Mouse (Mus musculus) intestine, embryonic 14.5 days (tissue): ENCODE results near the gene Sema4f. TPM values are rescaled to one million over a fixed set of nuclear protein-coding genes. Genes with fewer than 3 reads are reported as not detected.

ENCODE experiments used
- ATAC-seq: fragments of 200-750 bp; cut with Nextera tagmentation; replicated peaks from 2 replicates; pipeline ENCODE4 v1.8.0; 2017; ENCODE audit warnings: low read depth, moderate number of reproducible peaks, moderate TSS enrichment, moderate library complexity; ENCODE audit not compliant: low FRiP score, low TSS enrichment
- DNase-seq: peaks from one replicate; pipeline ENCODE4 v3.0.0-alpha.2; 2018; ENCODE audit warnings: low spot score
- H3K27ac ChIP-seq: fragments of 300-500 bp; sonication (generic); 2 replicates; pipeline ENCODE4 v1.5.1; 2014; ENCODE audit warnings: low read depth, mild to moderate bottlenecking, control low read depth
- H3K27me3 ChIP-seq: fragments of 300-500 bp; sonication (generic); replicated peaks from 2 replicates; pipeline ENCODE4 v1.6.1; 2014; ENCODE audit warnings: low read length, control low read depth; ENCODE audit not compliant: control insufficient read depth, insufficient read depth
- H3K36me3 ChIP-seq: fragments of 300-500 bp; sonication (generic); 2 replicates; pipeline ENCODE4 v1.6.1; 2014; ENCODE audit warnings: low read length, control low read depth; ENCODE audit not compliant: control insufficient read depth, insufficient read depth
- H3K4me1 ChIP-seq: fragments of 300-500 bp; sonication (generic); replicated peaks from 2 replicates; pipeline ENCODE4 v1.6.1; 2014; ENCODE audit warnings: low read length, control low read depth, mixed read lengths; ENCODE audit not compliant: control insufficient read depth, insufficient read depth
- H3K4me2 ChIP-seq: fragments of 300-500 bp; sonication (generic); 2 replicates; pipeline ENCODE4 v1.6.1; 2014; ENCODE audit warnings: low read length
- H3K4me3 ChIP-seq: fragments of 300-500 bp; sonication (generic); 2 replicates; pipeline ENCODE4 v1.5.1; 2014; ENCODE audit warnings: low read depth, low read length, control low read depth, mixed read lengths
- H3K9ac ChIP-seq: fragments of 300-500 bp; sonication (generic); 2 replicates; pipeline ENCODE4 v1.6.1; 2014; ENCODE audit warnings: mild to moderate bottlenecking, low read length
- H3K9me3 ChIP-seq: fragments of 300-500 bp; sonication (generic); 2 replicates; pipeline ENCODE4 v1.6.1; 2016; ENCODE audit warnings: low read length, control low read depth; ENCODE audit not compliant: control insufficient read depth
- WGBS: fragments of 180-500 bp; shearing (Covaris S2); extraction: QIAGEN DNeasy Blood & Tissue Kit; methylation state at CpG from one replicate; pipeline ENCODE4 v1.1.7; 2014; 5-methylcytosine and 5-hydroxymethylcytosine counted together
- polyA plus RNA-seq: library from polyadenylated mRNA; unstranded; fragments of >200 nt; fragmentation: Nextera tagmentation; extraction: Ambion mirVana; gene quantifications from 2 replicates; pipeline ENCODE4 v1.2.1, GENCODE M21; 2014

Gene Sema4f
- polyA plus RNA-seq, 1 experiment from 2014 or later = 1.5 TPM

GRCm38 (mm10) chr6:82940765-82941164, 1.2 kb upstream of the Sema4f start:
- Histone ChIP-seq H3K9me3 (no peaks in the 10 kb centered on the region), H3K4me2 (no peak overlapping the region), H3K9ac (no peak overlapping the region), H3K36me3 (no peaks in the 10 kb centered on the region), H3K27ac (no peak overlapping the region), H3K4me1 (no peaks in the 10 kb centered on the region), H3K4me3 (no peak overlapping the region), H3K27me3 (peaks cover 17% of the 10 kb centered on the region)
- DNase-seq = no peak
- 74% methylated on average over 3 of the region's 3 CpGs for WGBS
- no peak for ATAC-seq

- WGBS = 91% methylated on average over 3 of the region's 3 CpGs
- Histone ChIP-seq H3K36me3 (no peaks in the 10 kb centered on the region), H3K4me2 (no peak overlapping the region), H3K4me3 (no peak overlapping the region), H3K27ac (no peak overlapping the region), H3K9ac (no peak overlapping the region), H3K27me3 (peaks cover 17% of the 10 kb centered on the region), H3K4me1 (no peaks in the 10 kb centered on the region), H3K9me3 (no peaks in the 10 kb centered on the region)
- no peak for DNase-seq
- ATAC-seq = no peak
Measured at GRCm38 (mm10) chr6:82934616-82935230, 4.8 kb downstream of the Sema4f start.

GRCm38 (mm10) chr6:82927617-82928016, 12.0 kb downstream of the Sema4f start:
- Histone ChIP-seq H3K4me2 (no peak overlapping the region), H3K9me3 (no peaks in the 10 kb centered on the region), H3K9ac (no peak overlapping the region), H3K27ac (no peak overlapping the region), H3K36me3 (no peaks in the 10 kb centered on the region), H3K27me3 (no peaks in the 10 kb centered on the region), H3K4me3 (no peak overlapping the region), H3K4me1 (no peaks in the 10 kb centered on the region)
- ATAC-seq (no peak), DNase-seq (no peak)
- 84% methylated on average over 5 of the region's 5 CpGs for WGBS

GRCm38 (mm10) chr6:82926528-82926927, 13.0 kb downstream of the Sema4f start:
- no peak overlapping the region for H3K4me2 ChIP-seq
- ATAC-seq = no peak
- H3K9me3 ChIP-seq = no peaks in the 10 kb centered on the region
- no peaks in the 10 kb centered on the region for H3K27me3 ChIP-seq
- no peaks in the 10 kb centered on the region for H3K4me1 ChIP-seq
- DNase-seq = no peak
- no peaks in the 10 kb centered on the region for H3K36me3 ChIP-seq
- no peak overlapping the region for H3K9ac ChIP-seq
- no peak overlapping the region for H3K4me3 ChIP-seq
- 93% methylated on average over 7 of the region's 7 CpGs for WGBS
- H3K27ac ChIP-seq = no peak overlapping the region

GRCm38 (mm10) chr6:82926106-82926505, 13.5 kb downstream of the Sema4f start:
- H3K36me3 ChIP-seq = no peaks in the 10 kb centered on the region
- no peaks in the 10 kb centered on the region for H3K27me3 ChIP-seq
- DNase-seq (no peak), ATAC-seq (no peak)
- no peak overlapping the region for H3K9ac ChIP-seq
- no peak overlapping the region for H3K4me2 ChIP-seq
- H3K27ac ChIP-seq = no peak overlapping the region
- H3K9me3 ChIP-seq = no peaks in the 10 kb centered on the region
- no peak overlapping the region for H3K4me3 ChIP-seq
- 73% methylated on average over 10 of the region's 10 CpGs for WGBS
- H3K4me1 ChIP-seq = no peaks in the 10 kb centered on the region

- no peak for ATAC-seq
- Histone ChIP-seq H3K4me3 (no peak overlapping the region), H3K27me3 (no peaks in the 10 kb centered on the region), H3K9me3 (no peaks in the 10 kb centered on the region), H3K4me2 (no peak overlapping the region), H3K27ac (no peak overlapping the region), H3K36me3 (no peaks in the 10 kb centered on the region), H3K9ac (no peak overlapping the region), H3K4me1 (no peaks in the 10 kb centered on the region)
- 55% methylated on average over 3 of the region's 3 CpGs for WGBS
- no peak for DNase-seq
Measured at GRCm38 (mm10) chr6:82925005-82925404, 14.6 kb downstream of the Sema4f start.

GRCm38 (mm10) chr6:82921426-82922224, 17.9 kb downstream of the Sema4f start:
- no peak overlapping the region for H3K9ac ChIP-seq
- no peak overlapping the region for H3K4me3 ChIP-seq
- no peaks in the 10 kb centered on the region for H3K4me1 ChIP-seq
- H3K27me3 ChIP-seq = no peaks in the 10 kb centered on the region
- no peak overlapping the region for H3K4me2 ChIP-seq
- ATAC-seq (no peak), DNase-seq (no peak)
- WGBS = 72% methylated on average over 9 of the region's 9 CpGs
- no peaks in the 10 kb centered on the region for H3K9me3 ChIP-seq
- no peaks in the 10 kb centered on the region for H3K36me3 ChIP-seq
- no peak overlapping the region for H3K27ac ChIP-seq

GRCm38 (mm10) chr6:82919520-82919919, 20.0 kb downstream of the Sema4f start:
- H3K4me3 ChIP-seq = no peak overlapping the region
- H3K36me3 ChIP-seq = no peaks in the 10 kb centered on the region
- no peaks in the 10 kb centered on the region for H3K9me3 ChIP-seq
- DNase-seq (no peak), ATAC-seq (no peak)
- no peak overlapping the region for H3K9ac ChIP-seq
- WGBS = 65% methylated on average over 8 of the region's 8 CpGs
- H3K27ac ChIP-seq = no peak overlapping the region
- no peaks in the 10 kb centered on the region for H3K27me3 ChIP-seq
- no peaks in the 10 kb centered on the region for H3K4me1 ChIP-seq
- no peak overlapping the region for H3K4me2 ChIP-seq

GRCm38 (mm10) chr6:82918371-82918770, 21.2 kb downstream of the Sema4f start:
- no peaks in the 10 kb centered on the region for H3K4me1 ChIP-seq
- WGBS = 80% methylated on average over 14 of the region's 14 CpGs
- no peaks in the 10 kb centered on the region for H3K36me3 ChIP-seq
- DNase-seq = no peak
- no peak overlapping the region for H3K9ac ChIP-seq
- H3K4me3 ChIP-seq = no peak overlapping the region
- H3K27ac ChIP-seq = no peak overlapping the region
- no peaks in the 10 kb centered on the region for H3K27me3 ChIP-seq
- no peaks in the 10 kb centered on the region for H3K9me3 ChIP-seq
- H3K4me2 ChIP-seq = no peak overlapping the region
- ATAC-seq = no peak
